ENCODE assay signal across 8 mouse cellular contexts in genomic region chr19:47919126-47919965, GRCm38 (mm10). TPM values are rescaled to one million over a fixed set of nuclear protein-coding genes. Genes with fewer than 3 reads are reported as not detected.
DNase-seq lines count a peak whose midpoint lies in the region; ATAC-seq lines count a peak whose summit lies in the region.

Gene Cfap43, minus strand, starts transcription at chr19:47919287.
Gene Itprip, minus strand, starts transcription at chr19:47919299.

- H3K4me3 ChIP-seq in intestine, embryonic 15.5 days (replicated peaks), result peak within 1 kb of the TSS; percentile 83

- peak; percentile 79 for DNase-seq in T-cell, adult 2 months (ENCODE audit: low spot score)
- peak; percentile 93 for DNase-seq in embryo, embryonic 11 days
- DNase-seq in gastrocnemius, postnatal 36 days, result peak; percentile 61 to 73
- DNase-seq in left cerebral cortex, postnatal 25 days (ENCODE audit: low spot score in 2 of 2), result peak; percentile 61 to 67
- DNase-seq in mesoderm, embryonic 11.5 days (ENCODE audit: low read depth, low spot score), result peak; percentile 85
- DNase-seq in right cerebral cortex, postnatal 36 days (ENCODE audit: low spot score in 2 of 2), result peak; percentile 30 to 44
- DNase-seq in urinary bladder, postnatal 4 days (ENCODE audit: low spot score in 2 of 2), result peak; percentile 75 to 76

- no peaks in the 10 kb centered on the region for H3K36me3 ChIP-seq in intestine, embryonic 15.5 days

- H3K4me1 ChIP-seq in intestine, embryonic 15.5 days (replicated peaks), result peaks cover 19% of the 10 kb centered on the region

- H3K27me3 ChIP-seq in intestine, embryonic 15.5 days (replicated peaks), result no peaks in the 10 kb centered on the region

- H3K4me2 ChIP-seq in intestine, embryonic 15.5 days (replicated peaks), result peak within 1 kb of the TSS; percentile 76

- H3K9me3 ChIP-seq in intestine, embryonic 15.5 days, result no peaks in the 10 kb centered on the region

- under 1% methylated on average over 48 of the region's 48 CpGs for WGBS in intestine, embryonic 15.5 days

- intact Hi-C loops in gastrocnemius, postnatal 36 days (cut with DNase I), result no loop called here
- intact Hi-C loops in left cerebral cortex, postnatal 25 days (cut with DNase I), result no loop called here

- peak within 1 kb of the TSS; percentile 96 for H3K27ac ChIP-seq in intestine, embryonic 15.5 days

- H3K9ac ChIP-seq in intestine, embryonic 15.5 days, result peak within 1 kb of the TSS; percentile 81

- peak; percentile 95 for ATAC-seq in intestine, embryonic 15.5 days

RNA-seq across cellular contexts. Expression of gene Cfap43, which starts in this region (rescaled TPM):
- not detected for total RNA-seq in gastrocnemius, postnatal 36 days (2021)
- polyA plus RNA-seq in intestine, embryonic 15.5 days (2015; fragmentation: Nextera tagmentation; extraction: Ambion mirVana), result 0.11 and 0.28 TPM in 2 replicates
- under 1 TPM; 0.16 to 0.64 TPM for total RNA-seq in left cerebral cortex, postnatal 25 days (2021)

RNA-seq across cellular contexts. Expression of gene Itprip, which starts in this region (rescaled TPM):
- total RNA-seq in gastrocnemius, postnatal 36 days (2021), result under 1 TPM; 0.74 to 0.76 TPM
- 9.8 and 10.7 TPM in 2 replicates for polyA plus RNA-seq in intestine, embryonic 15.5 days (2015; fragmentation: Nextera tagmentation; extraction: Ambion mirVana)
- 1 to 10 TPM in 1 of 2 experiments, under 1 TPM in 1; 0.94 to 1.2 TPM for total RNA-seq in left cerebral cortex, postnatal 25 days (2021)

Comparison
In these comparisons a context has a peak if more than half of its experiments do, and no peak if none do; other contexts are left out.
1. Peak in every context shown above with its lines: DNase-seq, ATAC-seq, H3K4me3 ChIP-seq and H3K27ac ChIP-seq.
2. Peak in DNase-seq in gastrocnemius, postnatal 36 days; RNA of the genes that start here not detected or under 1 TPM.
3. DNase-seq: peak in every context shown above with its lines; median percentile 93 in embryo, embryonic 11 days; 85 in mesoderm, embryonic 11.5 days; 79 in T-cell, adult 2 months; 76 in urinary bladder, postnatal 4 days; 67 in gastrocnemius, postnatal 36 days; 64 in left cerebral cortex, postnatal 25 days; 37 in right cerebral cortex, postnatal 36 days.